Mouse (Mus musculus) neural tube, embryonic 11.5 days (tissue): ENCODE measurements around the gene Zc3h4. TPM values are rescaled to one million over a fixed set of nuclear protein-coding genes. Genes with fewer than 3 reads are reported as not detected.

ENCODE experiments used
- ATAC-seq: fragments of 200-750 bp; cut with Nextera tagmentation; 2 replicates; pipeline ENCODE4 v1.8.0; 2017; ENCODE audit warnings: moderate number of reproducible peaks, mild to moderate bottlenecking, moderate TSS enrichment, moderate library complexity; ENCODE audit not compliant: insufficient read depth, low FRiP score, low TSS enrichment
- DNase-seq: peaks from one replicate; pipeline ENCODE4 v3.0.0-alpha.2; 2015; ENCODE audit warnings: low spot score
- H3K27ac ChIP-seq: fragments of 300-500 bp; sonication (generic); 2 replicates; pipeline ENCODE4 v1.5.1; 2014; ENCODE audit warnings: low read depth, mild to moderate bottlenecking, low read length
- H3K27me3 ChIP-seq: fragments of 300-500 bp; sonication (generic); 2 replicates; pipeline ENCODE4 v1.6.1; 2014; ENCODE audit warnings: mild to moderate bottlenecking, low read length, mixed read lengths; ENCODE audit not compliant: control insufficient read depth, insufficient read depth
- H3K36me3 ChIP-seq: fragments of 300-500 bp; sonication (generic); 2 replicates; pipeline ENCODE4 v1.6.1; 2014; ENCODE audit warnings: mild to moderate bottlenecking, low read length, moderate library complexity, mixed read lengths; ENCODE audit not compliant: control insufficient read depth, insufficient read depth
- H3K4me1 ChIP-seq: fragments of 300-500 bp; sonication (generic); 2 replicates; pipeline ENCODE4 v1.6.1; 2014; ENCODE audit warnings: low read length, mixed read lengths; ENCODE audit not compliant: control insufficient read depth, insufficient read depth
- H3K4me2 ChIP-seq: fragments of 300-500 bp; sonication (generic); 2 replicates; pipeline ENCODE4 v1.6.1; 2014; ENCODE audit warnings: low read depth, mild to moderate bottlenecking, moderate library complexity
- H3K4me3 ChIP-seq: fragments of 300-500 bp; sonication (generic); 2 replicates; pipeline ENCODE4 v1.5.1; 2014; ENCODE audit warnings: low read depth, low read length
- H3K9ac ChIP-seq: fragments of 300-500 bp; sonication (generic); 2 replicates; pipeline ENCODE4 v1.6.1; 2014; ENCODE audit warnings: mild to moderate bottlenecking, low read length
- H3K9me3 ChIP-seq: fragments of 300-500 bp; sonication (generic); 2 replicates; pipeline ENCODE4 v1.6.1; 2016; ENCODE audit warnings: low read length; ENCODE audit not compliant: control insufficient read depth
- WGBS: fragments of 180-500 bp; shearing (Covaris S2); extraction: QIAGEN DNeasy Blood & Tissue Kit; methylation state at CpG from one replicate; pipeline ENCODE4 v1.1.7; 2014; 5-methylcytosine and 5-hydroxymethylcytosine counted together
- polyA plus RNA-seq: library from polyadenylated mRNA; unstranded; fragments of >200 nt; fragmentation: Nextera tagmentation; extraction: Ambion mirVana; gene quantifications from 2 replicates; pipeline ENCODE4 v1.2.1, GENCODE M21; 2014

The Zc3h4 gene
- polyA plus RNA-seq: 16.5 and 17.3 TPM in 2 replicates

GRCm38 (mm10) chr7:16400689-16401611, at the start of gene Zc3h4:
TSS of gene Zc3h4 (plus strand) at chr7:16400910.
- DNase-seq: peak; percentile 91
- Histone ChIP-seq H3K27ac (peak within 1 kb of the TSS; percentile 100), H3K27me3 (no peaks in the 10 kb centered on the region), H3K4me3 (peak within 1 kb of the TSS; percentile 86), H3K36me3 (no peaks in the 10 kb centered on the region), H3K4me1 (peaks cover 9% of the 10 kb centered on the region; the same call in 1 of the 2 replicates), H3K9ac (peak within 1 kb of the TSS; percentile 100), H3K9me3 (no peaks in the 10 kb centered on the region), H3K4me2 (peak within 1 kb of the TSS; percentile 96)
- ATAC-seq: peak; percentile 46
- WGBS: under 1% methylated on average over 69 of the region's 85 CpGs

- no peaks in the 10 kb centered on the region for H3K27me3 ChIP-seq
- DNase-seq: no peak
- no peak overlapping the region for H3K4me3 ChIP-seq
- no peak overlapping the region for H3K27ac ChIP-seq
- no peak overlapping the region for H3K4me2 ChIP-seq
- no peaks in the 10 kb centered on the region for H3K4me1 ChIP-seq
- H3K9me3 ChIP-seq: no peaks in the 10 kb centered on the region
- no peak overlapping the region for H3K9ac ChIP-seq
- ATAC-seq: no peak
- WGBS: 95% methylated on average over 3 of the region's 3 CpGs
- peaks cover 20% of the 10 kb centered on the region for H3K36me3 ChIP-seq
Measured at GRCm38 (mm10) chr7:16355854-16356594, 44.7 kb upstream of the Zc3h4 start.

DNA sequence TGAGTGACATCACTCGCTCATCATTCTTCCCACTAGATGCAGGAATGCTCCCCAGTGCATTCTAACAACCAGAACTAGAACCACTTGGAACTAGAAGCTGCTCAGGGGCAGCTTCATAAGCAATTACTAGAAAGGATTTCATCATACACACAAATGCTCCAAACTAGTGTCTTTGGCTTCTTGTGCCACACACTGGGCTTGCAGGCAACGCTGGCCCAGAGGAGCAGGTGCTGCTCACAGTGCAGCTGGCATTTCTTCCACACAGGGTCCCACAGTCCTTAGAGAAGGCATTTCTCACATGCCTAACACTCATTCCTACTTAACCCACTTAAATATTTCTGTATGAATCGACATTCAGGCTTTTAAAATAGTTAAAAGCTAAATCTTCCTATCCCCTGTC, 43.1 kb upstream of the Zc3h4 start:
- H3K27me3 ChIP-seq: no peaks in the 10 kb centered on the region
- ATAC-seq: no peak
- no peak overlapping the region for H3K4me3 ChIP-seq
- H3K4me2 ChIP-seq: no peak overlapping the region
- no peaks in the 10 kb centered on the region for H3K9me3 ChIP-seq
- no peak for DNase-seq
- no peak overlapping the region for H3K27ac ChIP-seq
- peaks cover 16% of the 10 kb centered on the region for H3K36me3 ChIP-seq
- H3K9ac ChIP-seq: no peak overlapping the region
- H3K4me1 ChIP-seq: no peaks in the 10 kb centered on the region
- WGBS: 89% methylated on average over 3 of the region's 3 CpGs

- WGBS: 70% methylated on average over 1 of the region's 1 CpGs
- Histone ChIP-seq H3K27me3 (no peaks in the 10 kb centered on the region), H3K4me1 (peaks cover 20% of the 10 kb centered on the region), H3K27ac (peak overlapping the region; percentile 79), H3K4me3 (no peak overlapping the region), H3K36me3 (peaks cover 5% of the 10 kb centered on the region; the same call in 1 of the 2 replicates), H3K9ac (no peak overlapping the region), H3K4me2 (no peak overlapping the region; the same call in 1 of the 2 replicates), H3K9me3 (no peaks in the 10 kb centered on the region)
- no peak for ATAC-seq
- no peak for DNase-seq
Measured at GRCm38 (mm10) chr7:16364319-16364718, 36.4 kb upstream of the Zc3h4 start.

GRCm38 (mm10) chr7:16364901-16365500, 35.7 kb upstream of the Zc3h4 start:
- Histone ChIP-seq H3K36me3 (peaks cover 6% of the 10 kb centered on the region; the same call in 1 of the 2 replicates), H3K27me3 (no peaks in the 10 kb centered on the region)
- peak; percentile 92 for ATAC-seq

GRCm38 (mm10) chr7:16366133-16366646, 34.5 kb upstream of the Zc3h4 start:
- 42% methylated on average over 10 of the region's 10 CpGs for WGBS
- Histone ChIP-seq H3K36me3 (peaks cover 7% of the 10 kb centered on the region; the same call in 1 of the 2 replicates), H3K9me3 (no peaks in the 10 kb centered on the region), H3K27me3 (no peaks in the 10 kb centered on the region), H3K9ac (no peak overlapping the region), H3K4me3 (no peak overlapping the region), H3K27ac (peak overlapping the region; percentile 79), H3K4me1 (peaks cover 20% of the 10 kb centered on the region), H3K4me2 (no peak overlapping the region)
- DNase-seq (no peak), ATAC-seq (no peak)

More at GRCm38 (mm10) chr7:16364901-16365500, 35.7 kb upstream of the Zc3h4 start:
- Histone ChIP-seq H3K9me3 (no peaks in the 10 kb centered on the region), H3K4me3 (no peak overlapping the region), H3K27ac (peak overlapping the region; percentile 79), H3K4me2 (no peak overlapping the region), H3K4me1 (peaks cover 20% of the 10 kb centered on the region), H3K9ac (no peak overlapping the region)
- DNase-seq: peak; percentile 77
- WGBS: 12% methylated on average over 4 of the region's 4 CpGs

DNA sequence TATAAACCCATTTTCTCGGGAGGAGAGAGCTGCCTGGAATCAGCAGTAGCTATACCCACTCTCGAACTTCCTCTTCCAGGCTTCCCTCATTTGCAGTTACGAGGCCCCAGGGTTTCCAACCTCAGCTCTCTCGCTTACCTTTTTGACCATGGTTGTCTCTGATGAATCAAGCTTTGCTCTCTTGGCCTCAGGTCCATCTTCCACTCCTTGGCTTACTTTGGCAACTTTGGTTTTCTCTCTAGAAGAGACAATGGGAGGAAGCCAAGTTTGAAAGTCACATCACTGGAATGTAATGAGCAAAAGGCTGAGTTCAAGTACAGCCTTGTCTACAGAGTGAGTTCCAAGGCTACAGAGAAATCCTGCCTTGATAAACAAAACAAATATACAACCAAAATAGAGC, 34.0 kb upstream of the Zc3h4 start:
- no peak for DNase-seq
- no peak for ATAC-seq
- Histone ChIP-seq H3K27me3 (no peaks in the 10 kb centered on the region), H3K4me3 (no peak overlapping the region), H3K9me3 (no peaks in the 10 kb centered on the region), H3K9ac (no peak overlapping the region), H3K27ac (no peak overlapping the region), H3K4me1 (peaks cover 20% of the 10 kb centered on the region), H3K36me3 (peaks cover 6% of the 10 kb centered on the region; the same call in 1 of the 2 replicates), H3K4me2 (no peak overlapping the region)
- 63% methylated on average over 4 of the region's 4 CpGs for WGBS

GRCm38 (mm10) chr7:16368835-16369234, 31.9 kb upstream of the Zc3h4 start:
- WGBS: 96% methylated on average over 2 of the region's 2 CpGs
- H3K36me3 ChIP-seq: peaks cover 8% of the 10 kb centered on the region; the same call in 1 of the 2 replicates
- no peak overlapping the region for H3K27ac ChIP-seq
- peaks cover 20% of the 10 kb centered on the region for H3K4me1 ChIP-seq
- H3K4me2 ChIP-seq: no peak overlapping the region
- no peak for ATAC-seq
- no peak overlapping the region for H3K9ac ChIP-seq
- H3K27me3 ChIP-seq: no peaks in the 10 kb centered on the region
- DNase-seq: no peak
- H3K4me3 ChIP-seq: no peak overlapping the region
- H3K9me3 ChIP-seq: no peaks in the 10 kb centered on the region
